9 mouse cellular contexts compared by ENCODE assay signal in genomic region chr10:51677548-51678250, GRCm38 (mm10). TPM values are rescaled to one million over a fixed set of nuclear protein-coding genes. Genes with fewer than 3 reads are reported as not detected.
DNase-seq lines count a peak whose midpoint lies in the region; ATAC-seq and TF ChIP-seq lines count a peak whose summit lies in the region.
"Had no signal": no experiment of that assay in that cellular context is flagged by ENCODE, and none has a peak within 500 bp of the region (broad histone marks: within the 10 kb centered on the region; RNA-seq: fewer than 3 reads in every experiment).

Gene Rfx6, plus strand, starts transcription at chr10:51677756.

- peak within 1 kb of the TSS; percentile 32 to 44 for H3K4me3 ChIP-seq in heart, embryonic 14.5 days (ENCODE audit: control insufficient read depth in 1 of 2, insufficient read depth in 1 of 2, low read depth in 1 of 2, low read length in 2 of 2)
- peak within 1 kb of the TSS; percentile 39 for H3K4me3 ChIP-seq in limb, embryonic 14.5 days (replicated peaks; ENCODE audit: low read length)
- H3K4me3 ChIP-seq in neural tube, embryonic 13.5 days = peak within 1 kb of the TSS; percentile 47

- H3K9ac ChIP-seq in heart, embryonic 14.5 days (ENCODE audit: low read length) = no peak within 1 kb of the TSS
- H3K9ac ChIP-seq in limb, embryonic 14.5 days (ENCODE audit: low read depth, low read length, severe bottlenecking) = peak within 1 kb of the TSS; percentile 34; the same call in 1 of the 2 replicates
- peak within 1 kb of the TSS; percentile 64 for H3K9ac ChIP-seq in neural tube, embryonic 13.5 days

- peaks cover 0 to 7% of the 10 kb centered on the region in 2 experiments; a peak in 2 of 4 replicates for H3K4me1 ChIP-seq in heart, embryonic 14.5 days (ENCODE audit: control insufficient read depth in 2 of 2, insufficient read depth in 2 of 2, low read length in 2 of 2)
- H3K4me1 ChIP-seq in limb, embryonic 14.5 days (ENCODE audit: control insufficient read depth, insufficient read depth, low read length) = peaks cover 4% of the 10 kb centered on the region; the same call in 1 of the 2 replicates
- peaks cover 15% of the 10 kb centered on the region for H3K4me1 ChIP-seq in neural tube, embryonic 13.5 days (replicated peaks)

- peak within 1 kb of the TSS; percentile 83 for H3K4me2 ChIP-seq in heart, embryonic 14.5 days (ENCODE audit: low read length)
- peak within 1 kb of the TSS; percentile 75 for H3K4me2 ChIP-seq in limb, embryonic 14.5 days (replicated peaks; ENCODE audit: low read depth, low read length, severe bottlenecking)
- peak within 1 kb of the TSS; percentile 96 for H3K4me2 ChIP-seq in neural tube, embryonic 13.5 days

- 1% methylated on average over 37 of the region's 38 CpGs for WGBS in heart, embryonic 14.5 days
- under 1% methylated on average over 36 of the region's 38 CpGs for WGBS in limb, embryonic 14.5 days
- WGBS in neural tube, embryonic 13.5 days = under 1% methylated on average over 38 of the region's 38 CpGs

- H3K27me3 ChIP-seq in heart, embryonic 14.5 days (ENCODE audit: control insufficient read depth, insufficient read depth, low read length) = peaks cover 28% of the 10 kb centered on the region
- H3K27me3 ChIP-seq in limb, embryonic 14.5 days (ENCODE audit: control insufficient read depth, insufficient read depth, low read length) = peaks cover 21% of the 10 kb centered on the region
- peaks cover 35% of the 10 kb centered on the region for H3K27me3 ChIP-seq in neural tube, embryonic 13.5 days

- TF ChIP-seq POLR2A in limb, embryonic 14.5 days (IDR thresholded peaks at IDR 0.05; ENCODE audit: borderline replicate concordance, extremely low read depth, insufficient read depth, insufficient read length) = no peak

- no peaks in the 10 kb centered on the region for H3K9me3 ChIP-seq in heart, embryonic 14.5 days (ENCODE audit: control insufficient read depth, low read length)
- no peaks in the 10 kb centered on the region for H3K9me3 ChIP-seq in limb, embryonic 14.5 days (ENCODE audit: control insufficient read depth, low read length)
- H3K9me3 ChIP-seq in neural tube, embryonic 13.5 days = no peaks in the 10 kb centered on the region

- H3K27ac ChIP-seq in heart, embryonic 14.5 days (replicated peaks in 1 of 2; ENCODE audit: control insufficient read depth in 1 of 2, insufficient read depth in 1 of 2, low read depth in 2 of 2, low read length in 2 of 2) = no peak within 1 kb of the TSS
- no peak within 1 kb of the TSS for H3K27ac ChIP-seq in limb, embryonic 14.5 days (replicated peaks; ENCODE audit: low read depth, low read length)
- no peak within 1 kb of the TSS for H3K27ac ChIP-seq in neural tube, embryonic 13.5 days (replicated peaks)

- ATAC-seq in heart, embryonic 14.5 days (ENCODE audit: insufficient number of reproducible peaks, insufficient read depth, low FRiP score, low read depth) = no peak
- peak; percentile 35; the same call in 1 of the 2 replicates for ATAC-seq in granulocyte monocyte progenitor cell, adult 5-6 weeks (replicated peaks; ENCODE audit: poor library complexity, severe bottlenecking)
- ATAC-seq in limb, embryonic 14.5 days (ENCODE audit: low FRiP score, low read depth) = peak; percentile 34; the same call in 1 of the 2 replicates
- peak; percentile 83 for ATAC-seq in neural tube, embryonic 13.5 days (ENCODE audit: low read depth)

- DNase-seq in heart, adult 8-10 months (ENCODE audit: low spot score) = no peak
- DNase-seq in brain, adult 2 months (ENCODE audit: low read depth, low spot score) = peak; percentile 19
- DNase-seq in limb, embryonic 14.5 days (ENCODE audit: low spot score) = no peak
- no peak for DNase-seq in adipocyte (ENCODE audit: low spot score)
- no peak for DNase-seq in thymus, postnatal 4 days

- no peaks in the 10 kb centered on the region for H3K36me3 ChIP-seq in heart, embryonic 14.5 days (ENCODE audit: control insufficient read depth, insufficient read depth, low read length)
- no peaks in the 10 kb centered on the region for H3K36me3 ChIP-seq in limb, embryonic 14.5 days (ENCODE audit: control insufficient read depth, insufficient read depth, low read length)
- no peaks in the 10 kb centered on the region for H3K36me3 ChIP-seq in neural tube, embryonic 13.5 days

RNA-seq across cellular contexts. Expression of gene Rfx6, which starts in this region (rescaled TPM):
- not detected in 2 replicates for polyA plus RNA-seq in heart, embryonic 14.5 days (2014; fragmentation: Nextera tagmentation; extraction: Ambion mirVana)
- not detected for total RNA-seq in heart, adult 8-10 months (2022)
- total RNA-seq in granulocyte monocyte progenitor cell, adult 5-6 weeks (2014; fragmentation: Nextera tagmentation) = not detected in 2 replicates
- not detected in 2 replicates for total RNA-seq in granulocyte monocyte progenitor cell, adult 5-6 weeks (2017)
- not detected in 2 replicates for polyA plus RNA-seq in limb, embryonic 14.5 days (2012; rRNA removed)
- not detected in 2 replicates for polyA plus RNA-seq in limb, embryonic 14.5 days (2014; fragmentation: Nextera tagmentation; extraction: Ambion mirVana)
- 0.10 and 0.36 TPM in 2 replicates for polyA plus RNA-seq in neural tube, embryonic 13.5 days (2015; fragmentation: Nextera tagmentation; extraction: Ambion mirVana)
- total RNA-seq: left cerebral cortex, adult 8-10 months had no signal

Comparison
In these comparisons a context has a peak if more than half of its experiments do, and no peak if none do; other contexts are left out.
1. Peak in ATAC-seq in granulocyte monocyte progenitor cell, adult 5-6 weeks; RNA of the gene not detected or under 1 TPM.
2. Peak in ATAC-seq, H3K4me3 ChIP-seq, H3K9ac ChIP-seq and H3K4me2 ChIP-seq in limb, embryonic 14.5 days; RNA of the gene not detected or under 1 TPM.
3. Peak in ATAC-seq, H3K4me3 ChIP-seq, H3K9ac ChIP-seq and H3K4me2 ChIP-seq in neural tube, embryonic 13.5 days; RNA of the gene not detected or under 1 TPM.